Mouse (Mus musculus) lung, embryonic 16.5 days (tissue): ENCODE measurements around the gene Dennd1a. TPM values are rescaled to one million over a fixed set of nuclear protein-coding genes. Genes with fewer than 3 reads are reported as not detected.

Source experiments
- ATAC-seq: fragments of 200-750 bp; cut with Nextera tagmentation; 2 replicates; pipeline ENCODE4 v1.8.0; 2017; ENCODE audit warnings: low read depth, mild to moderate bottlenecking, moderate library complexity
- H3K27ac ChIP-seq: fragments of 300-500 bp; sonication (generic); 2 replicates; pipeline ENCODE4 v1.5.1; 2014; ENCODE audit warnings: mild to moderate bottlenecking, control low read depth, low read length
- H3K27me3 ChIP-seq: fragments of 300-500 bp; sonication (generic); 2 replicates; pipeline ENCODE4 v1.6.1; 2014; ENCODE audit warnings: low read depth, low read length, mixed read lengths; ENCODE audit not compliant: control insufficient read depth, insufficient read depth
- H3K36me3 ChIP-seq: fragments of 300-500 bp; sonication (generic); 2 replicates; pipeline ENCODE4 v1.6.1; 2014; ENCODE audit warnings: low read length; ENCODE audit not compliant: control insufficient read depth, insufficient read depth
- H3K4me1 ChIP-seq: fragments of 300-500 bp; sonication (generic); replicated peaks from 2 replicates; pipeline ENCODE4 v1.6.1; 2014; ENCODE audit warnings: low read length, mixed read lengths; ENCODE audit not compliant: control insufficient read depth, insufficient read depth
- H3K4me2 ChIP-seq: fragments of 300-500 bp; sonication (generic); 2 replicates; pipeline ENCODE4 v1.6.1; 2014; ENCODE audit warnings: low read depth, low read length, control low read depth
- H3K4me3 ChIP-seq: fragments of 300-500 bp; sonication (generic); 2 replicates; pipeline ENCODE4 v1.5.1; 2014; ENCODE audit warnings: mild to moderate bottlenecking, low read length, control low read depth
- H3K9ac ChIP-seq: fragments of 300-500 bp; sonication (generic); 2 replicates; pipeline ENCODE4 v1.6.1; 2014; ENCODE audit warnings: low read length, control low read depth
- H3K9me3 ChIP-seq: fragments of 300-500 bp; sonication (generic); 2 replicates; pipeline ENCODE4 v1.6.1; 2016; ENCODE audit warnings: low read length; ENCODE audit not compliant: control insufficient read depth
- WGBS: fragments of 180-500 bp; shearing (Covaris S2); extraction: QIAGEN DNeasy Blood & Tissue Kit; methylation state at CpG from one replicate; pipeline ENCODE4 v1.1.7; 2014; 5-methylcytosine and 5-hydroxymethylcytosine counted together
- polyA plus RNA-seq: library from polyadenylated mRNA; unstranded; fragments of >200 nt; fragmentation: Nextera tagmentation; extraction: Ambion mirVana; gene quantifications from 2 replicates; pipeline ENCODE4 v1.2.1, GENCODE M21; 2015

The Dennd1a gene
- polyA plus RNA-seq, 1 experiment from 2014 or later = 11.7 TPM

DNA sequence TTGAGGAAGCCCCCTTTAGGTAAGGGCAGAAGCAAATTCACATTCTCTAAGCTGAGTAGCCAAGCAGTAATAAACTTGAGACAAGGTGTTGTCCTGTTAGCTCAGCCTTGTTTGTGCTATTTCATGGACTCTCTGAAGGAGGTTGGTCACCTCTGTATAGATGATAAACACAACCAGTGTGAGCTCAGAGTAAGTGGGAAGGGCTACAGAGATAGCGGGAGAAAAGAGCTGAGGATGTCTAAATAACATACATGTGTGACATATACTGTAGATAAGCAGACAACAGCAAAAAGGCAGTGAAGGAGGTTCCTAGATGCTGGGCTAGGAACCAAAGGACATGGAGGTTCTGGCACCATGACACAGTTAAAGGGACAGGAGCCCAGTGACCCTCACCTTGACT is 286.2 kb downstream of the Dennd1a start:
- H3K27me3 ChIP-seq = no peaks in the 10 kb centered on the region
- no peak for ATAC-seq
- WGBS = 88% methylated on average over 1 of the region's 1 CpGs
- no peaks in the 10 kb centered on the region for H3K36me3 ChIP-seq
- no peaks in the 10 kb centered on the region for H3K4me1 ChIP-seq
- no peak overlapping the region for H3K4me2 ChIP-seq
- no peak overlapping the region for H3K9ac ChIP-seq
- H3K9me3 ChIP-seq = no peaks in the 10 kb centered on the region
- H3K4me3 ChIP-seq = no peak overlapping the region
- H3K27ac ChIP-seq = no peak overlapping the region

DNA sequence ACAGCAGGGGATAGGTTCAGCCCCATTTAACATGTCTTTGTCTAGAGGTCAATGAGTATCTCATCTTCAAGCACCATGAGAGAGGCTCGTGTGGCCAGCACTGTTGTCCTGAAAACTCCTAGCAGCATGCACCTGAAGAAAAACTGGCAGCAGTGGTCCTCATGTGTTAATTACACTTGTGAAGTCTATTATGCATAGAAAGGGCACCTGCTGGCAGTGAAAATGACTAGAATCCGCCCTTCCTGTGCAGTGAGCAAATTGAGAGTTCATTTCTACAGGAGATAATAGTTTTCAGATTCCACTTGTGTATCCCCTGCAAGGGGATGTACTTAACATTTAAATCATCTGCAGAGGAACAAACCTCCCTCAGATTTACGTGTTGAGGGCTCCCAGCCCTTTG is 289.2 kb downstream of the Dennd1a start:
- H3K27ac ChIP-seq = no peak overlapping the region
- no peak overlapping the region for H3K4me2 ChIP-seq
- no peaks in the 10 kb centered on the region for H3K9me3 ChIP-seq
- H3K4me3 ChIP-seq = no peak overlapping the region
- H3K27me3 ChIP-seq = no peaks in the 10 kb centered on the region
- WGBS = 54% methylated on average over 3 of the region's 3 CpGs
- ATAC-seq = no peak
- H3K9ac ChIP-seq = no peak overlapping the region
- no peaks in the 10 kb centered on the region for H3K36me3 ChIP-seq
- no peaks in the 10 kb centered on the region for H3K4me1 ChIP-seq

DNA sequence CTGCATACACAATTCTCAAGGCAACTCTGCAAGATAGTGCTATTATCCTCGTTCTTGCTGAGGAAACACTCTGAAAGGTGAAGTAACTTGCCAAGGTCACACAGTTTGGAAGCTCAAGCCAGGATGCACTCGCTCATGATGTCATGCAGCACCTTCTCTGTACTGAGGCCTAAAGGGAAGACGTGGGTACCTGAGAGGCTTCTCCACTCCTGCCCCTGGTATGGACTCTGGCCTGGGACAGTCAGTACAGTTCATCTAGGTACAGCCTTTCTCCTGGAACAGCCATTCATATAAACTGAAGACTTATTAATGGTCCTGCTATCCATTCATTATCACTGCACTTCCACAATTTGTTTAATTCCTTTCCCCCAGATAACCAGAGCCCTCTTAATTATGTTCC is 298.1 kb downstream of the Dennd1a start:
- no peaks in the 10 kb centered on the region for H3K9me3 ChIP-seq
- ATAC-seq = no peak
- H3K9ac ChIP-seq = no peak overlapping the region

DNA sequence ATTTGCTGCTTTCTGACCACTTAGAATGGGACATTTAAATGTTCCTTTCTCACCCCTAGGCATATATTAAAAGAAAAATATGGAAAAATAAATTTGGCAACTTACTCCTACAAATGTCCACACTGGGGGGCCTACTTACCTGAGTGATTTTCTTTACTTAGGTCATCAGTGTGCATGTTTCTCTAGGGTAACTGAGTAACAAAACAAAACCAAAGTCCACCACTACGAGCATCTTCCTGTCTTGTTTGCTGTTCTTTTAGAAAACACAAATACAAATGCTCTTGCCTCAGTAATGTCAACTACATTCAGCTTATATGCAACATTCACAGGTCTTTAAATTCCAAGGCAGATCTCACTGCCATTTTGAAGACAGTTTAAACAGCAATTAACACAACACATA is 298.9 kb downstream of the Dennd1a start:
- WGBS = 70% methylated on average over 1 of the region's 1 CpGs
- no peaks in the 10 kb centered on the region for H3K9me3 ChIP-seq
- no peaks in the 10 kb centered on the region; the same call in 1 of the 2 replicates for H3K4me1 ChIP-seq
- H3K27ac ChIP-seq = no peak overlapping the region
- no peaks in the 10 kb centered on the region for H3K27me3 ChIP-seq
- H3K36me3 ChIP-seq = no peaks in the 10 kb centered on the region
- no peak overlapping the region for H3K4me3 ChIP-seq
- H3K4me2 ChIP-seq = no peak overlapping the region
- H3K9ac ChIP-seq = no peak overlapping the region
- ATAC-seq = no peak

More for the DNA sequence above, 298.1 kb downstream of the Dennd1a start:
- Histone ChIP-seq H3K4me3 (no peak overlapping the region), H3K4me1 (no peaks in the 10 kb centered on the region; the same call in 1 of the 2 replicates), H3K36me3 (no peaks in the 10 kb centered on the region), H3K27me3 (no peaks in the 10 kb centered on the region), H3K27ac (no peak overlapping the region), H3K4me2 (no peak overlapping the region)
- 82% methylated on average over 3 of the region's 3 CpGs for WGBS

DNA sequence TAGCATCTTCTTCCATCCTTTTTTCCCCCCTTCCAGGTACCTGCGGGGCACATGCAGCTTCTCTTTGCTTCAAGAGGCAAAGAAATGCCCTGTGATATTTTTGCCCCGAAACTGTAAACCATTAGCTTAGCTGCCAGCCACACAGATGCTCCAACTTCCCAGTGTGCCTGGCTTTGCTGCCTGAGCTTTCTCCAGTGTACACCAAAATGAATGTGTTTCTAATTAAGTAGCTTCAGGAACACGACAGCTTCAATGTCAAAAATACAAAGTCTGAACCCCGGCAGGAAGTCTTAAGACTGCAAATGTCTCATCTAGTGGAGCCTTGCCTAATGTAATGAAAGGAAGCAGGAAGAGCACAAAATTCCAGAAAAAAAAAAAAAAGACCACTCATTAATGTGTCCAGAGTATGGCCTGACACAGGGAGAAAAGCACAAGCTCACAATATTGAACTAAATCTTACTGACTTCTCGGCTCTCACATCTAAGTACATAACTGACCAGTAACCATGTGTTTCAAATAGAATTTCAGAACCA is 301.4 kb downstream of the Dennd1a start:
- H3K4me3 ChIP-seq = no peak overlapping the region
- no peaks in the 10 kb centered on the region for H3K27me3 ChIP-seq
- H3K27ac ChIP-seq = no peak overlapping the region
- no peaks in the 10 kb centered on the region; the same call in 1 of the 2 replicates for H3K4me1 ChIP-seq
- no peak overlapping the region for H3K4me2 ChIP-seq
- 41% methylated on average over 5 of the region's 5 CpGs for WGBS
- H3K9me3 ChIP-seq = no peaks in the 10 kb centered on the region
- no peak for ATAC-seq
- no peaks in the 10 kb centered on the region for H3K36me3 ChIP-seq
- no peak overlapping the region for H3K9ac ChIP-seq

DNA sequence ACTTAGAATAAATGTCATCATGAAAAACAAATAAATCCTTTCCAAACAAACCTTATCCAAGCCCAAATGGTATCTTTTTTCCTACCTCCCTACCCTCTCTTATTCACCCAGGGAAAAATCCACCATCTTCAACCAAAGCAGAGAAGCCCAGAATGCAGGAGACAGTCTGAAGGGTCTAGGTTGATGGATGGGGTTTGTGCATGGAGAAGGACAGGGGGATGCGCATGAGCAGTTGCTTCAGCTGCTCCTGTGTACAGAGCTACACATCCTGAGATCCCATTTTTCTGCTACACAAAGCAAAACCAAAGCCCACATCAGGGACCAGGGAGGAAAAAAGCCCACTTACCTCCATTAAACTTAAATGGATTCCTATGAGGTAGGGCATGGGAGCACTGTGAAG is 304.5 kb downstream of the Dennd1a start:
- no peak for ATAC-seq
- H3K27ac ChIP-seq = no peak overlapping the region
- no peak overlapping the region for H3K9ac ChIP-seq
- H3K4me1 ChIP-seq = no peaks in the 10 kb centered on the region; the same call in 1 of the 2 replicates
- H3K4me2 ChIP-seq = no peak overlapping the region
- H3K9me3 ChIP-seq = no peaks in the 10 kb centered on the region
- H3K36me3 ChIP-seq = no peaks in the 10 kb centered on the region
- H3K27me3 ChIP-seq = no peaks in the 10 kb centered on the region
- whole genome bisulfite sequencing = 96% methylated on average over 1 of the region's 1 CpGs
- no peak overlapping the region for H3K4me3 ChIP-seq

DNA sequence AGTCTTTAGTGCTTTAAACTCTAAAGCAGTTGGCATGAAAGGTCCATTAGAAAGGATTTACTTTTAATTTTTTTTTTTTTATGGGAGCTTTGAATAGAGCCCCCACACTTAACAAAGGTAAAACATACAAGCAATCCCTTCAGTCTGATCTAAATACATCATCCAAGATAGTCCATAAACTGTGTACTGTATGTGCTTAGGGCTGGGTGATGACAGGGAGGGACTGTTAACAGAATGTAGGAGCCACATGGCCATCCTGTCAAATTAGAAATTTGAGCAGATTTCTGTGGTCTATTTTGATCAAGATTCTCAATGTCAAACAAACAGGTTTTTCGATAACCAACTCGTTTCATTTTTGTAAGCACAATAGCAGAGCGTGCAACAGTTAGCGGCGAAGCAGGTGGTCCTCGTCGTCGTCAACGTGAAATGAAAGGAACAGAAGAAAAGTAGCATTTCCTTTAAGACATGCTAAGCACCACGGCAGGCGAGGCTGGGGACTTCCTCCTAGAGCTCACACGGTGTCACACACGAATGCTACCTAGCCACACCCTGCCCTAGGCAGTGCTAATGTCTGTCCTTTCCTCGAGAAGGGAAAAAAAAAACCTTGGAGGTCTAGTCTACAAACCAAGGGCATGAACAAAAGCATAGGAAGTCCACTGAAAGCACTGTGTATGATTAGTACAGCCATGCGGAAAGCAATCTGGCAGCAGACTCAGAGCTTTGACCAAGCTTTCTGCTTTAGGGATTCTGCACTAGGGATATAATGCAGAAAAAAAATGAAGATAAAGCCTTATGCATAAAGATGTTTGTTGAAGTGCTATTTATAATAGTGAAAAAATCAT is 305.4 kb downstream of the Dennd1a start:
- no peaks in the 10 kb centered on the region for H3K27me3 ChIP-seq
- 53% methylated on average over 15 of the region's 15 CpGs for WGBS
- H3K9ac ChIP-seq = no peak overlapping the region
- H3K27ac ChIP-seq = no peak overlapping the region
- no peak overlapping the region for H3K4me3 ChIP-seq
- H3K9me3 ChIP-seq = no peaks in the 10 kb centered on the region
- no peaks in the 10 kb centered on the region for H3K36me3 ChIP-seq
- no peak for ATAC-seq
- H3K4me2 ChIP-seq = no peak overlapping the region
- H3K4me1 ChIP-seq = no peaks in the 10 kb centered on the region; the same call in 1 of the 2 replicates

DNA sequence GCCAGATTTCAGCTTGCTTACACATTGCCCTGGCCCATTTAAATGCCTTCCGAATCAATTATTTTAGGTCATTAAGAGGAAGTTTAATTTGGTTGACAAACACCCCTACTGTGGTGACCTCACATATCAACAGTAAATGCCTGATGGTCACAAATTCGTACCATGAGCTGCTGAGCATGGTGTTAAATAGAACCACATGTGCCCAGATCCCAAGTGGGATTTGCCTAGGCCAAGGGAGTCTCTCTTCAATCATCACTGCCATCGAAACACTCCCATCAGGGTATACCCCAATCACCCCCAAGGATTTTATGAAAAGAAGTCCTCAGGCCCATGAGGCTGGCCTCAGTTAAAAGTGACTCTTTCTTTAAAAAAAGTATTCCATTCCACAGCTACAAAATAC is 313.0 kb downstream of the Dennd1a start:
- H3K9me3 ChIP-seq = no peaks in the 10 kb centered on the region
- no peak overlapping the region for H3K27ac ChIP-seq
- peaks cover 2% of the 10 kb centered on the region; the same call in 1 of the 2 replicates for H3K4me1 ChIP-seq
- WGBS = 87% methylated on average over 3 of the region's 3 CpGs
- H3K4me3 ChIP-seq = no peak overlapping the region
- no peaks in the 10 kb centered on the region for H3K27me3 ChIP-seq
- no peak overlapping the region for H3K4me2 ChIP-seq
- ATAC-seq = no peak
- no peaks in the 10 kb centered on the region for H3K36me3 ChIP-seq
- H3K9ac ChIP-seq = no peak overlapping the region

DNA sequence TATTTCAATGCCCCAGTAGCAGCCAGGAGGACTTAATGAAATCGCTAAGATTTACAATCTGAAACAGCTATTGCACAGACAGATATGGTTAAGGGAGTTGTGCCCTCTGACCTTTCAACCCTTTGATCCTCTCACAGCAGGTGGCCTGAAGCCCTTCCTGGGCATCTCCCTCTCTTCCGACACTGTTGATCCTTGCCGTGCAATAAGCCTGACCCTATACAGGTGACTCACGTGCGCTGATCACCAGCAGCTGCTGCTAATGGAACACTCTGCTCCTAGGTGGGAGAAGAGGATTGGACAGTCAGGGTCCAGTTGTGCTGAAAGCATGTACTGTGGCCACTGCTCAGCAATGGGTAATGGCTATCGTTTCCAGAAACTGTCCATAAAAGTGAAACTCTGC is 314.6 kb downstream of the Dennd1a start:
- Histone ChIP-seq H3K4me1 (peaks cover 2% of the 10 kb centered on the region; the same call in 1 of the 2 replicates), H3K36me3 (no peaks in the 10 kb centered on the region), H3K9ac (no peak overlapping the region), H3K27me3 (no peaks in the 10 kb centered on the region), H3K9me3 (no peaks in the 10 kb centered on the region), H3K4me2 (no peak overlapping the region), H3K4me3 (no peak overlapping the region), H3K27ac (no peak overlapping the region)
- 74% methylated on average over 6 of the region's 6 CpGs for WGBS
- no peak for ATAC-seq
